Mouse (Mus musculus): ENCODE results near the gene Naa50. TPM values are rescaled to one million over a fixed set of nuclear protein-coding genes. Genes with fewer than 3 reads are reported as not detected.

The Naa50 gene
- polyA plus RNA-seq (2012; rRNA removed): 20.7 and 31.9 TPM in 2 replicates

- DNase-seq (ENCODE audit: low spot score): peak; percentile 89
Observed at GRCm38 (mm10) chr16:44139536-44140185, at the start of gene Naa50, which contains the start of gene Atp6v1a. Naa50 (plus strand) TSS chr16:44139830. Atp6v1a (minus strand) TSS chr16:44139705.

GRCm38 (mm10) chr16:44099377-44099776, 40.3 kb upstream of the Naa50 start:
- DNase-seq (ENCODE audit: low spot score): no peak

- DNase-seq (ENCODE audit: low spot score): no peak
Observed at GRCm38 (mm10) chr16:44101181-44101710, 38.4 kb upstream of the Naa50 start.

GRCm38 (mm10) chr16:44102925-44103324, 36.7 kb upstream of the Naa50 start:
- no peak for DNase-seq (ENCODE audit: low spot score)

- DNase-seq (ENCODE audit: low spot score): no peak
Observed at GRCm38 (mm10) chr16:44103806-44104766, 35.5 kb upstream of the Naa50 start.

- DNase-seq (ENCODE audit: low spot score): no peak
Observed at GRCm38 (mm10) chr16:44105211-44105610, 34.4 kb upstream of the Naa50 start.

- DNase-seq (ENCODE audit: low spot score): no peak
Observed at GRCm38 (mm10) chr16:44109002-44109401, 30.6 kb upstream of the Naa50 start.

GRCm38 (mm10) chr16:44119753-44120501, 19.7 kb upstream of the Naa50 start:
- no peak for DNase-seq (ENCODE audit: low spot score)

- no peak for DNase-seq (ENCODE audit: low spot score)
Observed at GRCm38 (mm10) chr16:44122122-44122521, 17.5 kb upstream of the Naa50 start.

GRCm38 (mm10) chr16:44122574-44122973, 17.1 kb upstream of the Naa50 start:
- no peak for DNase-seq (ENCODE audit: low spot score)

GRCm38 (mm10) chr16:44122982-44123725, 16.5 kb upstream of the Naa50 start:
- no peak for DNase-seq (ENCODE audit: low spot score)

GRCm38 (mm10) chr16:44123786-44124185, 15.8 kb upstream of the Naa50 start:
- DNase-seq (ENCODE audit: low spot score): no peak

GRCm38 (mm10) chr16:44124713-44125112, 14.9 kb upstream of the Naa50 start:
- DNase-seq (ENCODE audit: low spot score): no peak

- DNase-seq (ENCODE audit: low spot score): no peak
Observed at GRCm38 (mm10) chr16:44125436-44125835, 14.2 kb upstream of the Naa50 start.

- DNase-seq (ENCODE audit: low spot score): no peak
Observed at GRCm38 (mm10) chr16:44126437-44126836, 13.2 kb upstream of the Naa50 start.

GRCm38 (mm10) chr16:44132300-44132699, 7.3 kb upstream of the Naa50 start:
- no peak for DNase-seq (ENCODE audit: low spot score)

- no peak for DNase-seq (ENCODE audit: low spot score)
Observed at GRCm38 (mm10) chr16:44133187-44133586, 6.4 kb upstream of the Naa50 start.

GRCm38 (mm10) chr16:44136511-44137021, 3.1 kb upstream of the Naa50 start:
- no peak for DNase-seq (ENCODE audit: low spot score)

GRCm38 (mm10) chr16:44138377-44138978, 1.2 kb upstream of the Naa50 start:
- DNase-seq (ENCODE audit: low spot score): peak; percentile 26

GRCm38 (mm10) chr16:44138979-44139535, 573 bp upstream of the Naa50 start:
- peak; percentile 82 for DNase-seq (ENCODE audit: low spot score)
